Comparison of ENCODE assay signal across 9 mouse cellular contexts in the genomic region with DNA sequence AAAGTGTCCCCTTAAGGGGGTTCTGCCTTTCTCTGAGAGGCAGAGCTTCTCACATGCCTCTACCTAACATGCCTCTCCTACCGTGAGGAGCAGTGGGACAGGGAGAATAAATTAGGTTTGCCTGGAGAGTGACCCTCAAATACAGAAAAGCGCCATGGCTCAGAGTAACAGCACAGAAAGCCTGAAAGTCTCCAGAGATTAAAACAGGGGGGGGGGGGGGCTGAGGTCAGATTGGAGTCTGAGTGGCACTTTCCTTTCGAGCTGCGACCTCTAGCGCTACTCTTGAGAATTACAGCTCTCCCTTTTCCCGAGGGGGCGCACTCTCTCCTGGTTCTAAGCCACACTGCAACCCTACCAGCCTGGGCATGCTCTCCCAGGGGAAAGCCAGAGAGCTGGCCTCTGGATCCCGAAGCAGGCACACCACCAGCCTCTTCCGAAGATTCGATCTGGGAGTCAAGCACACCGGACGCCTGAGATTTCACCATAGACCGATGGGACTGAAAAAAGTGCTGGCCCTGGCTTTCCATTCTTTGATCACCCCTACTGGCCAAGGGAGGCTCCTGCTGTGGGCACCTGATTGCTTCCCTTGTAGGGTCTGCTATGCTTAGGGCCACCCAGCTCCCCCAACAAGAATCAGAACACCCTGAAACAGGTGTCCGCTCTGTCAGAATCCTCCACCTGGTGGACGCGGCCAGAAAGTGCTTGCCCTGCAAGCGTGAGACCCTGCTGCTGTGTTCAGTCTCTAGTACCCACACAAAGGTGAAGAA. TPM values are rescaled to one million over a fixed set of nuclear protein-coding genes. Genes with fewer than 3 reads are reported as not detected.
DNase-seq lines count a peak whose midpoint lies in the region; ATAC-seq and TF ChIP-seq lines count a peak whose summit lies in the region.
"Had no signal": no experiment of that assay in that cellular context is flagged by ENCODE, and none has a peak within 500 bp of the region (broad histone marks: within the 10 kb centered on the region; RNA-seq: fewer than 3 reads in every experiment).

No protein-coding gene starts in this region.

- POLR2A ChIA-PET in Patski (lab: Charles Lee): interaction anchor here (0.7 kb wide), 2 partner anchors 131 to 149 kb away, joined by 6 to 7 read pairs; no protein-coding TSS in a partner anchor

- H3K9me3 ChIP-seq in intestine, embryonic 14.5 days (ENCODE audit: control insufficient read depth, low read length): no peaks in the 10 kb centered on the region
- no peaks in the 10 kb centered on the region for H3K9me3 ChIP-seq in intestine, embryonic 15.5 days
- no peaks in the 10 kb centered on the region for H3K9me3 ChIP-seq in embryonic facial prominence, embryonic 14.5 days (ENCODE audit: control insufficient read depth, low read length)
- no peaks in the 10 kb centered on the region for H3K9me3 ChIP-seq in hindbrain, embryonic 12.5 days (replicated peaks)
- H3K9me3 ChIP-seq in limb, embryonic 13.5 days: no peaks in the 10 kb centered on the region
- no peaks in the 10 kb centered on the region for H3K9me3 ChIP-seq in midbrain, embryonic 14.5 days (ENCODE audit: control insufficient read depth, low read length)
- H3K9me3 ChIP-seq: embryonic facial prominence, embryonic 13.5 days had no signal

- no peak overlapping the region for H3K9ac ChIP-seq in intestine, embryonic 14.5 days (ENCODE audit: low read length)
- no peak overlapping the region for H3K9ac ChIP-seq in intestine, embryonic 15.5 days
- no peak overlapping the region for H3K9ac ChIP-seq in embryonic facial prominence, embryonic 14.5 days (ENCODE audit: low read depth, low read length)
- H3K9ac ChIP-seq in hindbrain, embryonic 12.5 days: no peak overlapping the region
- H3K9ac ChIP-seq in limb, embryonic 13.5 days: no peak overlapping the region
- H3K9ac ChIP-seq in midbrain, embryonic 14.5 days (replicated peaks; ENCODE audit: low read length): no peak overlapping the region
- H3K9ac ChIP-seq: embryonic facial prominence, embryonic 13.5 days had no signal

- TF ChIP-seq CTCF in Patski (IDR thresholded peaks at IDR 0.05): peak; percentile 68
- peak; percentile 59; the same call in 1 of the 2 replicates for TF ChIP-seq CTCF in thymus, adult 2 months (IDR thresholded peaks at IDR 0.05; ENCODE audit: borderline replicate concordance, control insufficient read depth, extremely low read depth, insufficient read depth, low read length, poor library complexity)

- no peak overlapping the region for H3K27ac ChIP-seq in intestine, embryonic 14.5 days (ENCODE audit: low read depth)
- H3K27ac ChIP-seq in intestine, embryonic 15.5 days: no peak overlapping the region
- H3K27ac ChIP-seq in embryonic facial prominence, embryonic 14.5 days (replicated peaks; ENCODE audit: low read depth, low read length): no peak overlapping the region
- H3K27ac ChIP-seq in hindbrain, embryonic 12.5 days: no peak overlapping the region
- no peak overlapping the region for H3K27ac ChIP-seq in limb, embryonic 13.5 days
- H3K27ac ChIP-seq in midbrain, embryonic 14.5 days (replicated peaks; ENCODE audit: low read depth, low read length): no peak overlapping the region
- H3K27ac ChIP-seq in thymus, adult 2 months (ENCODE audit: control insufficient read depth, insufficient read depth, low read length): no peak overlapping the region
- H3K27ac ChIP-seq: embryonic facial prominence, embryonic 13.5 days had no signal

- H3K4me1 ChIP-seq in intestine, embryonic 14.5 days (replicated peaks; ENCODE audit: control insufficient read depth, insufficient read depth, low read length): peaks cover 8% of the 10 kb centered on the region; the same call in 1 of the 2 replicates
- no peaks in the 10 kb centered on the region for H3K4me1 ChIP-seq in intestine, embryonic 15.5 days (replicated peaks)
- H3K4me1 ChIP-seq in embryonic facial prominence, embryonic 14.5 days (ENCODE audit: control insufficient read depth, insufficient read depth, low read length): peaks cover 3% of the 10 kb centered on the region; the same call in 1 of the 2 replicates
- H3K4me1 ChIP-seq in hindbrain, embryonic 12.5 days: no peaks in the 10 kb centered on the region
- H3K4me1 ChIP-seq in limb, embryonic 13.5 days: peaks cover 11% of the 10 kb centered on the region
- H3K4me1 ChIP-seq in midbrain, embryonic 14.5 days (ENCODE audit: control insufficient read depth, insufficient read depth, low read length): no peaks in the 10 kb centered on the region
- H3K4me1 ChIP-seq in thymus, adult 2 months (replicated peaks; ENCODE audit: control insufficient read depth, insufficient read depth, low read length): no peaks in the 10 kb centered on the region

- H3K27me3 ChIP-seq in intestine, embryonic 14.5 days (replicated peaks; ENCODE audit: control insufficient read depth, insufficient read depth, low read length): no peaks in the 10 kb centered on the region
- no peaks in the 10 kb centered on the region for H3K27me3 ChIP-seq in intestine, embryonic 15.5 days (replicated peaks)
- no peaks in the 10 kb centered on the region for H3K27me3 ChIP-seq in Patski
- no peaks in the 10 kb centered on the region for H3K27me3 ChIP-seq in embryonic facial prominence, embryonic 14.5 days (replicated peaks; ENCODE audit: control insufficient read depth, insufficient read depth, low read length)
- no peaks in the 10 kb centered on the region for H3K27me3 ChIP-seq in hindbrain, embryonic 12.5 days
- H3K27me3 ChIP-seq in limb, embryonic 13.5 days: peaks cover 27% of the 10 kb centered on the region
- no peaks in the 10 kb centered on the region for H3K27me3 ChIP-seq in midbrain, embryonic 14.5 days (ENCODE audit: control insufficient read depth, insufficient read depth, low read length)
- no peaks in the 10 kb centered on the region for H3K27me3 ChIP-seq in thymus, adult 2 months (ENCODE audit: control insufficient read depth, insufficient read depth, low read length)
- H3K27me3 ChIP-seq: embryonic facial prominence, embryonic 13.5 days had no signal

- peak; percentile 78 for DNase-seq in intestine, embryonic 14.5 days (ENCODE audit: low spot score)
- DNase-seq in Patski (ENCODE audit: low read depth, low spot score): no peak
- DNase-seq in embryonic facial prominence, embryonic 14.5 days (ENCODE audit: low spot score): no peak
- peak; percentile 72 for DNase-seq in midbrain, embryonic 14.5 days
- DNase-seq in thymus, adult 2 months: peak; percentile 35

- 0 out of 2 replicates have a peak, but pooled peaks have one; percentile 34 for ATAC-seq in intestine, embryonic 14.5 days (replicated peaks; ENCODE audit: low FRiP score, low TSS enrichment, low read depth)
- ATAC-seq in intestine, embryonic 15.5 days: no peak; the same call in 1 of the 2 replicates
- ATAC-seq in Patski: no peak
- ATAC-seq in embryonic facial prominence, embryonic 14.5 days (ENCODE audit: low read depth): 0 out of 2 replicates have a peak, but pooled peaks have one; percentile 30
- ATAC-seq in hindbrain, embryonic 12.5 days (ENCODE audit: low FRiP score): 0 out of 2 replicates have a peak, but pooled peaks have one; percentile 48
- no peak for ATAC-seq in limb, embryonic 13.5 days (ENCODE audit: low FRiP score, low read depth)
- no peak; the same call in 1 of the 2 replicates for ATAC-seq in midbrain, embryonic 14.5 days (ENCODE audit: low FRiP score, low TSS enrichment)

- no peak overlapping the region for H3K4me2 ChIP-seq in intestine, embryonic 14.5 days (ENCODE audit: low read length)
- H3K4me2 ChIP-seq in intestine, embryonic 15.5 days (replicated peaks): no peak overlapping the region
- H3K4me2 ChIP-seq in embryonic facial prominence, embryonic 14.5 days (ENCODE audit: low read depth, low read length): no peak overlapping the region
- H3K4me2 ChIP-seq in hindbrain, embryonic 12.5 days (replicated peaks): no peak overlapping the region; the same call in 1 of the 2 replicates
- H3K4me2 ChIP-seq in limb, embryonic 13.5 days (replicated peaks): 0 out of 2 replicates have a peak overlapping the region, but pooled peaks have one; percentile 15
- H3K4me2 ChIP-seq in midbrain, embryonic 14.5 days (ENCODE audit: low read length): no peak overlapping the region
- H3K4me2 ChIP-seq: embryonic facial prominence, embryonic 13.5 days had no signal

- in situ Hi-C loops in Patski (cut with MboI; ENCODE audit: low pct_unique_long_range_greater_than_20kb): loop anchor here (5.0 kb wide), 2 partner anchors 136 to 711 kb away; no protein-coding TSS in a partner anchor

- WGBS in intestine, embryonic 14.5 days: 34% methylated on average over 17 of the region's 17 CpGs
- 37% methylated on average over 17 of the region's 17 CpGs for WGBS in intestine, embryonic 15.5 days
- 32% methylated on average over 16 of the region's 17 CpGs for WGBS in embryonic facial prominence, embryonic 14.5 days
- 35% methylated on average over 17 of the region's 17 CpGs for WGBS in hindbrain, embryonic 12.5 days
- 38% methylated on average over 17 of the region's 17 CpGs for WGBS in limb, embryonic 13.5 days
- 38% methylated on average over 17 of the region's 17 CpGs for WGBS in midbrain, embryonic 14.5 days
- 42% methylated on average over 17 of the region's 17 CpGs for WGBS in thymus, adult 2 months

- no peak overlapping the region for H3K4me3 ChIP-seq in intestine, embryonic 14.5 days (ENCODE audit: low read depth, low read length)
- H3K4me3 ChIP-seq in intestine, embryonic 15.5 days (replicated peaks): no peak overlapping the region
- no peak overlapping the region for H3K4me3 ChIP-seq in embryonic facial prominence, embryonic 14.5 days (ENCODE audit: low read depth, low read length)
- H3K4me3 ChIP-seq in hindbrain, embryonic 12.5 days: no peak overlapping the region
- no peak overlapping the region for H3K4me3 ChIP-seq in limb, embryonic 13.5 days
- no peak overlapping the region for H3K4me3 ChIP-seq in midbrain, embryonic 14.5 days (replicated peaks; ENCODE audit: low read depth, low read length)
- no peak overlapping the region for H3K4me3 ChIP-seq in thymus, adult 2 months (ENCODE audit: control insufficient read depth, insufficient read depth, low read length)
- H3K4me3 ChIP-seq: embryonic facial prominence, embryonic 13.5 days had no signal

- CTCF ChIA-PET in Patski (lab: Charles Lee): interaction anchor here (1.0 to 1.5 kb wide), 4 partner anchors 21 to 401 kb away, joined by 3 read pairs; no protein-coding TSS in a partner anchor

- no peaks in the 10 kb centered on the region for H3K36me3 ChIP-seq in intestine, embryonic 14.5 days (ENCODE audit: control insufficient read depth, insufficient read depth, low read length)
- H3K36me3 ChIP-seq in intestine, embryonic 15.5 days: no peaks in the 10 kb centered on the region
- no peaks in the 10 kb centered on the region for H3K36me3 ChIP-seq in embryonic facial prominence, embryonic 14.5 days (ENCODE audit: control insufficient read depth, insufficient read depth, low read length)
- H3K36me3 ChIP-seq in hindbrain, embryonic 12.5 days: no peaks in the 10 kb centered on the region
- H3K36me3 ChIP-seq in limb, embryonic 13.5 days: no peaks in the 10 kb centered on the region
- H3K36me3 ChIP-seq in midbrain, embryonic 14.5 days (ENCODE audit: control insufficient read depth, insufficient read depth, low read length): no peaks in the 10 kb centered on the region
- no peaks in the 10 kb centered on the region for H3K36me3 ChIP-seq in thymus, adult 2 months (ENCODE audit: control insufficient read depth, insufficient read depth, low read length)
- H3K36me3 ChIP-seq: embryonic facial prominence, embryonic 13.5 days had no signal

- TF ChIP-seq POLR2A in thymus, adult 2 months (IDR thresholded peaks at IDR 0.05; ENCODE audit: control insufficient read depth, extremely low read depth, insufficient read depth, low read length, poor library complexity): no peak

RNA-seq across cellular contexts. Expression of a gene that starts 57.5 kb away (rescaled TPM):
- polyA plus RNA-seq in intestine, embryonic 14.5 days (2014; fragmentation: Nextera tagmentation; extraction: Ambion mirVana): 53.1 and 53.3 TPM in 2 replicates
- 59.3 and 60.0 TPM in 2 replicates for polyA plus RNA-seq in intestine, embryonic 15.5 days (2015; fragmentation: Nextera tagmentation; extraction: Ambion mirVana)
- polyA plus RNA-seq in Patski (2021): 15.0 TPM
- polyA plus RNA-seq in embryonic facial prominence, embryonic 14.5 days (2014; fragmentation: Nextera tagmentation; extraction: Ambion mirVana): 42.6 and 46.3 TPM in 2 replicates
- polyA plus RNA-seq in hindbrain, embryonic 12.5 days (2016; fragmentation: Nextera tagmentation; extraction: Ambion mirVana): 27.9 and 29.9 TPM in 2 replicates
- 43.6 and 48.5 TPM in 2 replicates for polyA plus RNA-seq in limb, embryonic 13.5 days (2015; fragmentation: Nextera tagmentation; extraction: Ambion mirVana)
- 6.2 and 11.7 TPM in 2 replicates for polyA plus RNA-seq in midbrain, embryonic 14.5 days (2014; fragmentation: Nextera tagmentation; extraction: Ambion mirVana)
- polyA plus RNA-seq in thymus, adult 2 months (2012; rRNA removed): 8.2 and 8.3 TPM in 2 replicates

Comparison
In these comparisons a context has a peak if more than half of its experiments do, and no peak if none do; other contexts are left out.
1. ATAC-seq: peak in intestine, embryonic 14.5 days (single experiment), embryonic facial prominence, embryonic 14.5 days (single experiment) and hindbrain, embryonic 12.5 days (single experiment); none in intestine, embryonic 15.5 days (single experiment), Patski (single experiment), limb, embryonic 13.5 days (single experiment) and midbrain, embryonic 14.5 days (single experiment).
2. DNase-seq: peak in intestine, embryonic 14.5 days (single experiment), midbrain, embryonic 14.5 days (single experiment) and thymus, adult 2 months (single experiment); none in Patski (single experiment) and embryonic facial prominence, embryonic 14.5 days (single experiment).